Mouse (Mus musculus): Measurements from ENCODE around the gene Gm13288. TPM values are rescaled to one million over a fixed set of nuclear protein-coding genes. Genes with fewer than 3 reads are reported as not detected.

The Gm13288 gene
- polyA plus RNA-seq (2012; rRNA removed; ENCODE audit: low replicate concordance) = not detected in 2 replicates

DNA sequence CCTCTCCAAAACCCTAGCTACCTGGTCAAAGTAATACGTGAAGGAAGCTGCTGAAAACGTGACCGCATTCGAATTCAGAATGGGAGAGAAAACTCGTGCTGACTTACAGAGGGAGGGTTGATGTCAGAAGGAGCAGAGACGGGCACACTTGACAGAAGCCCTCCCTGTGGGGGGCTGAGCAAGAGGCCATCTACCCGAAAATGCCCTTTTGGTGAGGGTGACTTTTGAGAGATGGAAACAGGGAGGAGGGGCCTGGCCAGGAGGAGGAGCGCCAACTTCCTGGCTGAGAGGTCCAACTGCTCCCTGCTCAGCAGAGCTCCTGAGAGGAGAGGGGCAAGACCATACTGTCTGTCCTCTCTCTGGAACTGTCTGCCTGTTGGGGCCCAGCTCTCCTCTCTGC lies at the start of gene Gm13288:
Gene Gm13288, plus strand, starts transcription at position 301 of the 400 bp plus-strand sequence.

DNA sequence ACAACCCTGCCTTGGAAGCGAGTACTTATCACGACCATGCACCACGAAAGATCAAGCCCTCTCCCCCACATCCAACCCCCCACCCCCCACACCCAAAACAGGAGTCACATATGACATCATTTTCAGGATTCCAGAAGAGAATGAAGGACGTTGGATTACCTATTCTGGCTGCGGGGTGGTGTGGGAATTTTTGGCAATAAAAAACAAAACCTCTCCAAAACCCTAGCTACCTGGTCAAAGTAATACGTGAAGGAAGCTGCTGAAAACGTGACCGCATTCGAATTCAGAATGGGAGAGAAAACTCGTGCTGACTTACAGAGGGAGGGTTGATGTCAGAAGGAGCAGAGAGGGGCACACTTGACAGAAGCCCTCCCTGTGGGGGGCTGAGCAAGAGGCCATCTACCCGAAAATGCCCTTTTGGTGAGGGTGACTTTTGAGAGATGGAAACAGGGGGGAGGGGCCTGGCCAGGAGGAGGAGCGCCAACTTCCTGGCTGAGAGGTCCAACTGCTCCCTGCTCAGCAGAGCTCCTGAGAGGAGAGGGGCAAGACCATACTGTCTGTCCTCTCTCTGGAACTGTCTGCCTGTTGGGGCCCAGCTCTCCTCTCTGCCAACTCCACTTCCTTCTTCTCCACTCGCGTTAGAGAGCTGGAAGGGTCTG lies 45.6 kb upstream of the Gm13288 start, which contains the start of gene Gm13283:
Gene Gm13283, plus strand, starts transcription at position 510 of the 659 bp plus-strand sequence.

DNA sequence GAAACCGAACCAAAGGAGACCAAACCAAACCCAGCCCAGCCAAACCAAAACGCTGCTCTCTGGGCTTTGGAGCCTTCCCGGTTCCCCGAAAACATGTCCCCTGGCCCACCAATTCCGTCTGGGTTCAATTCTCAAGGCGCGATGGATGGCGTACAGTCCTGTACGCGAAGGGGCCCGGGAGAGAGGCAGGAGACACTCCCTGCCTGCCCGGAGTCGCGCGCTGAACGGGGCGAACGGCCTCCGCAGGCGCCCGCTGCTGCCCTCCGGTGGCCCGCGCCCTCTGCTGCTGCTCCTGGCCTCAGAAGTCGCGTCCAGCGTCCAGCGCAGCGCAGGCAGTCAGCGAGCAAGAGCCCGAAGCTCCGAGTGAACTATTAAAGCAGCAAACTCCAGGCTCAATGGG lies 31.8 kb upstream of the Gm13288 start, which contains the start of gene Gm13290:
Gene Gm13290, plus strand, starts transcription at position 301 of the 400 bp plus-strand sequence.

DNA sequence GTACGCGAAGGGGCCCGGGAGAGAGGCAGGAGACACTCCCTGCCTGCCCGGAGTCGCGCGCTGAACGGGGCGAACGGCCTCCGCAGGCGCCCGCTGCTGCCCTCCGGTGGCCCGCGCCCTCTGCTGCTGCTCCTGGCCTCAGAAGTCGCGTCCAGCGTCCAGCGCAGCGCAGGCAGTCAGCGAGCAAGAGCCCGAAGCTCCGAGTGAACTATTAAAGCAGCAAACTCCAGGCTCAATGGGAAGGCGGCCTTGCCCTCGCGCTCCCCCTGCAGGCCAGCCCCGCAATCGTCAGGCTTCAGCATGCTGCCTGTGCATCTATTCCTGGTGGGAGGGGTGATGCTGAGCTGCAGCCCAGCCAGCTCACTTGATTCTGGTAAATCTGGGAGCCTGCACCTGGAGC lies 28.7 kb upstream of the Gm13288 start, which contains the start of gene Gm13289:
Gene Gm13289, plus strand, starts transcription at position 301 of the 400 bp plus-strand sequence.

DNA sequence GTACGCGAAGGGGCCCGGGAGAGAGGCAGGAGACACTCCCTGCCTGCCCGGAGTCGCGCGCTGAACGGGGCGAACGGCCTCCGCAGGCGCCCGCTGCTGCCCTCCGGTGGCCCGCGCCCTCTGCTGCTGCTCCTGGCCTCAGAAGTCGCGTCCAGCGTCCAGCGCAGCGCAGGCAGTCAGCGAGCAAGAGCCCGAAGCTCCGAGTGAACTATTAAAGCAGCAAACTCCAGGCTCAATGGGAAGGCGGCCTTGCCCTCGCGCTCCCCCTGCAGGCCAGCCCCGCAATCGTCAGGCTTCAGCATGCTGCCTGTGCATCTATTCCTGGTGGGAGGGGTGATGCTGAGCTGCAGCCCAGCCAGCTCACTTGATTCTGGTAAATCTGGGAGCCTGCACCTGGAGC lies 25.8 kb upstream of the Gm13288 start, which contains the start of gene Gm13272:
Gene Gm13272, plus strand, starts transcription at position 301 of the 400 bp plus-strand sequence.

DNA sequence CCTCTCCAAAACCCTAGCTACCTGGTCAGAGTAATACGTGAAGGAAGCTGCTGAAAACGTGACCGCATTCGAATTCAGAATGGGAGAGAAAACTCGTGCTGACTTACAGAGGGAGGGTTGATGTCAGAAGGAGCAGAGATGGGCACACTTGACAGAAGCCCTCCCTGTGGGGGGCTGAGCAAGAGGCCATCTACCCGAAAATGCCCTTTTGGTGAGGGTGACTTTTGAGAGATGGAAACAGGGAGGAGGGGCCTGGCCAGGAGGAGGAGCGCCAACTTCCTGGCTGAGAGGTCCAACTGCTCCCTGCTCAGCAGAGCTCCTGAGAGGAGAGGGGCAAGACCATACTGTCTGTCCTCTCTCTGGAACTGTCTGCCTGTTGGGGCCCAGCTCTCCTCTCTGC lies 23.5 kb upstream of the Gm13288 start, which contains the start of gene Ifnz:
Gene Ifnz, plus strand, starts transcription at position 301 of the 400 bp plus-strand sequence.

DNA sequence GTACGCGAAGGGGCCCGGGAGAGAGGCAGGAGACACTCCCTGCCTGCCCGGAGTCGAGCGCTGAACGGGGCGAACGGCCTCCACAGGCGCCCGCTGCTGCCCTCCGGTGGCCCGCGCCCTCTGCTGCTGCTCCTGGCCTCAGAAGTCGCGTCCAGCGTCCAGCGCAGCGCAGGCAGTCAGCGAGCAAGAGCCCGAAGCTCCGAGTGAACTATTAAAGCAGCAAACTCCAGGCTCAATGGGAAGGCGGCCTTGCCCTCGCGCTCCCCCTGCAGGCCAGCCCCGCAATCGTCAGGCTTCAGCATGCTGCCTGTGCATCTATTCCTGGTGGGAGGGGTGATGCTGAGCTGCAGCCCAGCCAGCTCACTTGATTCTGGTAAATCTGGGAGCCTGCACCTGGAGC lies 19.9 kb upstream of the Gm13288 start, which contains the start of gene Gm13276:
Gene Gm13276, plus strand, starts transcription at position 301 of the 400 bp plus-strand sequence.

DNA sequence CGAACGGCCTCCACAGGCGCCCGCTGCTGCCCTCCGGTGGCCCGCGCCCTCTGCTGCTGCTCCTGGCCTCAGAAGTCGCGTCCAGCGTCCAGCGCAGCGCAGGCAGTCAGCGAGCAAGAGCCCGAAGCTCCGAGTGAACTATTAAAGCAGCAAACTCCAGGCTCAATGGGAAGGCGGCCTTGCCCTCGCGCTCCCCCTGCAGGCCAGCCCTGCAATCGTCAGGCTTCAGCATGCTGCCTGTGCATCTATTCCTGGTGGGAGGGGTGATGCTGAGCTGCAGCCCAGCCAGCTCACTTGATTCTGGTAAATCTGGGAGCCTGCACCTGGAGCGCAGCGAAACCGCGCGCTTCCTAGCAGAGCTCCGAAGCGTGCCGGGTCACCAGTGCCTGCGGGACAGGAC lies 16.9 kb upstream of the Gm13288 start, which contains the start of gene Gm13277:
Gene Gm13277, plus strand, starts transcription at position 231 of the 400 bp plus-strand sequence.

DNA sequence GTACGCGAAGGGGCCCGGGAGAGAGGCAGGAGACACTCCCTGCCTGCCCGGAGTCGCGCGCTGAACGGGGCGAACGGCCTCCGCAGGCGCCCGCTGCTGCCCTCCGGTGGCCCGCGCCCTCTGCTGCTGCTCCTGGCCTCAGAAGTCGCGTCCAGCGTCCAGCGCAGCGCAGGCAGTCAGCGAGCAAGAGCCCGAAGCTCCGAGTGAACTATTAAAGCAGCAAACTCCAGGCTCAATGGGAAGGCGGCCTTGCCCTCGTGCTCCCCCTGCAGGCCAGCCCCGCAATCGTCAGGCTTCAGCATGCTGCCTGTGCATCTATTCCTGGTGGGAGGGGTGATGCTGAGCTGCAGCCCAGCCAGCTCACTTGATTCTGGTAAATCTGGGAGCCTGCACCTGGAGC lies 14.1 kb upstream of the Gm13288 start, which contains the start of gene Gm13278:
Gene Gm13278, plus strand, starts transcription at position 301 of the 400 bp plus-strand sequence.

DNA sequence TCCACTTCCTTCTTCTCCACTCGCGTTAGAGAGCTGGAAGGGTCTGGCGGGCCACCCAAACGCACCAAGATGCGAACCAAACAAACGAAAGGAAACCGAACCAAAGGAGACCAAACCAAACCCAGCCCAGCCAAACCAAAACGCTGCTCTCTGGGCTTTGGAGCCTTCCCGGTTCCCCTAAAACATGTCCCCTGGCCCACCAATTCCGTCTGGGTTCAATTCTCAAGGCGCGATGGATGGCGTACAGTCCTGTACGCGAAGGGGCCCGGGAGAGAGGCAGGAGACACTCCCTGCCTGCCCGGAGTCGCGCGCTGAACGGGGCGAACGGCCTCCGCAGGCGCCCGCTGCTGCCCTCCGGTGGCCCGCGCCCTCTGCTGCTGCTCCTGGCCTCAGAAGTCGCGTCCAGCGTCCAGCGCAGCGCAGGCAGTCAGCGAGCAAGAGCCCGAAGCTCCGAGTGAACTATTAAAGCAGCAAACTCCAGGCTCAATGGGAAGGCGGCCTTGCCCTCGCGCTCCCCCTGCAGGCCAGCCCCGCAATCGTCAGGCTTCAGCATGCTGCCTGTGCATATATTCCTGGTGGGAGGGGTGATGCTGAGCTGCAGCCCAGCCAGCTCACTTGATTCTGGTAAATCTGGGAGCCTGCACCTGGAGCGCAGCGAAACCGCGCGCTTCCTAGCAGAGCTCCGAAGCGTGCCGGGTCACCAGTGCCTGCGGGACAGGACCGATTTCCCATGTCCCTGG lies 11.2 kb upstream of the Gm13288 start, which contains the start of gene Gm13275:
Gene Gm13275, plus strand, starts transcription at position 552 of the 740 bp plus-strand sequence.

DNA sequence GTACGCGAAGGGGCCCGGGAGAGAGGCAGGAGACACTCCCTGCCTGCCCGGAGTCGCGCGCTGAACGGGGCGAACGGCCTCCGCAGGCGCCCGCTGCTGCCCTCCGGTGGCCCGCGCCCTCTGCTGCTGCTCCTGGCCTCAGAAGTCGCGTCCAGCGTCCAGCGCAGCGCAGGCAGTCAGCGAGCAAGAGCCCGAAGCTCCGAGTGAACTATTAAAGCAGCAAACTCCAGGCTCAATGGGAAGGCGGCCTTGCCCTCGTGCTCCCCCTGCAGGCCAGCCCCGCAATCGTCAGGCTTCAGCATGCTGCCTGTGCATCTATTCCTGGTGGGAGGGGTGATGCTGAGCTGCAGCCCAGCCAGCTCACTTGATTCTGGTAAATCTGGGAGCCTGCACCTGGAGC lies 8.2 kb upstream of the Gm13288 start, which contains the start of gene Gm13279:
Gene Gm13279, plus strand, starts transcription at position 301 of the 400 bp plus-strand sequence.

DNA sequence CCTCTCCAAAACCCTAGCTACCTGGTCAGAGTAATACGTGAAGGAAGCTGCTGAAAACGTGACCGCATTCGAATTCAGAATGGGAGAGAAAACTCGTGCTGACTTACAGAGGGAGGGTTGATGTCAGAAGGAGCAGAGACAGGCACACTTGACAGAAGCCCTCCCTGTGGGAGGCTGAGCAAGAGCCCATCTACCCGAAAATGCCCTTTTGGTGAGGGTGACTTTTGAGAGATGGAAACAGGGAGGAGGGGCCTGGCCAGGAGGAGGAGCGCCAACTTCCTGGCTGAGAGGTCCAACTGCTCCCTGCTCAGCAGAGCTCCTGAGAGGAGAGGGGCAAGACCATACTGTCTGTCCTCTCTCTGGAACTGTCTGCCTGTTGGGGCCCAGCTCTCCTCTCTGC lies 6.0 kb upstream of the Gm13288 start, which contains the start of gene Gm13285:
Gene Gm13285, plus strand, starts transcription at position 301 of the 400 bp plus-strand sequence.

DNA sequence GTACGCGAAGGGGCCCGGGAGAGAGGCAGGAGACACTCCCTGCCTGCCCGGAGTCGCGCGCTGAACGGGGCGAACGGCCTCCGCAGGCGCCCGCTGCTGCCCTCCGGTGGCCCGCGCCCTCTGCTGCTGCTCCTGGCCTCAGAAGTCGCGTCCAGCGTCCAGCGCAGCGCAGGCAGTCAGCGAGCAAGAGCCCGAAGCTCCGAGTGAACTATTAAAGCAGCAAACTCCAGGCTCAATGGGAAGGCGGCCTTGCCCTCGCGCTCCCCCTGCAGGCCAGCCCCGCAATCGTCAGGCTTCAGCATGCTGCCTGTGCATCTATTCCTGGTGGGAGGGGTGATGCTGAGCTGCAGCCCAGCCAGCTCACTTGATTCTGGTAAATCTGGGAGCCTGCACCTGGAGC lies 2.4 kb upstream of the Gm13288 start, which contains the start of gene Gm13287:
Gene Gm13287, plus strand, starts transcription at position 301 of the 400 bp plus-strand sequence.

DNA sequence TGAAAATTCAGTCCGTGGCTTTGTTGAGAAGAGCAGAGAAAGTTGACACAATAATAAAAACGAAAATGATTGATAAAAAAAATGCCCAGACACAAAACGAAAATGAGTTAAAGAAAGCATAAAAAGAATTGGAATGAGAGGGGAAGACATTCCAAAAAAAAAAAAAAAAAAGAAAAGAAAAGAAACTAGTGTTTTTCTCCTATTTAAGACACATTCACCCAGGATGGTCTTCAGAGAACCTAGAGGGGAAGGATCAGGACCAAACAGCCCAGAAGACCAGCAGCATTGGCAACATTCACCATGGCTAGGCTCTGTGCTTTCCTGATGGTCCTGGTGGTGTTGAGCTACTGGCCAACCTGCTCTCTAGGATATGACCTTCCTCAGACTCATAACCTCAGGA lies 10.6 kb downstream of the Gm13288 start, which contains the start of gene Ifna7:
Gene Ifna7, plus strand, starts transcription at position 301 of the 400 bp plus-strand sequence.

DNA sequence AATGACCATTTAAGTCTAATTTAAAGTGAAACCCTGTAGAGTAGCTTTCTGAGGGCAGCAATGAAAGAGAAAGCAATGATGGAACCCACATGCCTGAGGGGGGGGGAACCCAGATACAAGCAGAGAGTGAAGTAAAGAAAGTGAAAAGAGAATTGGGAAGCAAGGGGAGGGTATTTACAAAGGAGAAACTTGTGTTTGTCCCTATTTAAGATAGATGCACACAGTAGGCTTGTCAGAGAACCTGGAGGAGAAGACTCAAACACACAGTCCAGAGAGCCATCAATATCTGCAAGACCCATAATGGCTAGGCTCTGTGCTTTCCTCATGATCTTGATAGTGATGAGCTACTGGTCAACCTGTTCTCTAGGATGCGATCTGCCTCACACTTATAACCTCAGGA lies 14.3 kb downstream of the Gm13288 start, which contains the start of gene Ifna11:
Gene Ifna11, plus strand, starts transcription at position 301 of the 400 bp plus-strand sequence.

DNA sequence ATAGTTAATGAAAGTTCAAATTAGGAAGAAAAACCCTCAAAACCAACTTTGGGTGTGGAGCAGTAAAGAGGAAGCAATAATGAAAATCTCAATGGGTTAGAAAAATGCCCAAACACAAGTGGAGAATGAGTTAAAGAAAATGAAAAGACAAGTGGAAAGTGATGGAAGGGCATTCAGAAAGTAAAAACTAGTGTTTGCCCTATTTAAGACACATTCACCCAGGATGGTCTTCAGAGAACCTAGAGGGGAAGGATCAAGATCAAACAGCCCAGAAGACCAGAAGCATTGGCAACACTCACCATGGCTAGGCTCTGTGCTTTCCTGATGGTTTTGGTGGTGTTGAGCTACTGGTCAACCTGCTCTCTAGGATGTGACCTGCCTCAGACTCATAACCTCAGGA lies 21.8 kb downstream of the Gm13288 start, which contains the start of gene Ifna6:
Gene Ifna6, plus strand, starts transcription at position 301 of the 400 bp plus-strand sequence.

DNA sequence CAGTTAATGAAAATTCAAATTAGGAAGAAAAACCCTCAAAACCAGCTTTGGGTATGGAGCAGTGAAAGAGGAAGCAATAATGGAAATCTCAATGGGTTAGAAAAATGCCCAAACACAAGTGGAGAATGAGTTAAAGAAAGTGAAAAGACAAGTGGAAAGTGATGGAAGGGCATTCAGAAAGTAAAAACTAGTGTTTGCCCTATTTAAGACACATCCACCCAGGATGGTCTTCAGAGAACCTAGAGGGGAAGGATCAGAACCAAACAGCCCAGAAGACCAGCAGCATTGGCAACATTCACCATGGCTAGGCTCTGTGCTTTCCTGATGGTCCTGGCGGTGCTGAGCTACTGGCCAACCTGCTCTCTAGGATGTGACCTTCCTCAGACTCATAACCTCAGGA lies 29.9 kb downstream of the Gm13288 start, which contains the start of gene Ifna5:
Gene Ifna5, plus strand, starts transcription at position 301 of the 400 bp plus-strand sequence.

DNA sequence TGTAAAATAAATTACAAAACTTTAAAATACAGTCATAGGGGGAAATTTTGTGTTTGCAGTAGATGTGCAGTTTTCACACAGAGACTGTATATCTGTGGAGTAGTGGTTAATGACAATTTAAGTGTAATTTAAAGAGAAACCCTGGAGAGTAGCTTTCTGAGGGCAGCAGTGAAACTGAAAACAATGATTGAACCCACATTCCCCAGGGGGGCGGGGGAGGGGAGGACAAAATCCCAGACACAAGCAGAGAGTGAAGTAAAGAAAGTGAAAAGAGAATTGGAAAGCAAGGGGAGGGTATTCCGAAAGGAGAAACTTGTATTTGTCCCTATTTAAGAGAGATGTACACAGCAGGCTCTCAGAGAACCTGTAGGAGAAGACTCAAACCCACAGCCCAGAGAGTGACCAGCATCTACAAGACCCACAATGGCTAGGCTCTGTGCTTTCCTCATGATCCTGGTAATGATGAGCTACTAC lies 36.1 kb downstream of the Gm13288 start, which contains the start of gene Ifna4:
Gene Ifna4, plus strand, starts transcription at position 424 of the 474 bp plus-strand sequence.

DNA sequence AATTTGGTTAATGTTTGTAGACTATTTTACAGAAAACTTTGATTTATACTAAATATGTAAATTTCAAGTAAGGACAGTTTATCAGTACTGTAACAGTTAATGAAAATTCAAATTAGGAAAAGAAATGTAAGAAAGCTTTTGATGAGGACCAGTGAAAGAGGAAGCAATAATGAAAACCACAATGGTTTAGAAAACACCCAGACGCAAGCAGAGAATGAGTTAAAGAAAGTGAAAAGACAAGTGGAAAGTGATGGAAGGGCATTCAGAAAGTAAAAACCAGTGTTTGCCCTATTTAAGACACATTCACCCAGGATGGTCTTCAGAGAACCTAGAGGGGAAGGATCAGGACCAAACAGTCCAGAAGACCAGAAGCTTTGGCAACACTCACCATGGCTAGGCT lies 44.4 kb downstream of the Gm13288 start, which contains the start of gene Ifna1:
Gene Ifna1, plus strand, starts transcription at position 390 of the 400 bp plus-strand sequence.

Measured in subcutaneous adipose tissue, adult 2 months (tissue).